Mouse (Mus musculus): ENCODE data around the gene Ints2. TPM values are rescaled to one million over a fixed set of nuclear protein-coding genes. Genes with fewer than 3 reads are reported as not detected.

The Ints2 gene
- polyA plus RNA-seq, 1 experiment from 2014 or later = 6.3 TPM

- H3K9ac ChIP-seq (ENCODE audit: low read length) = no peak overlapping the region
- no peaks in the 10 kb centered on the region for H3K9me3 ChIP-seq (ENCODE audit: control insufficient read depth, low read length)
- H3K4me3 ChIP-seq (ENCODE audit: low read depth, low read length) = no peak overlapping the region
- TF ChIP-seq CTCF (IDR thresholded peaks at IDR 0.05; ENCODE audit: low read depth) (no peak), EP300 (optimal IDR thresholded peaks at IDR 0.05) (no peak)
- no peak overlapping the region for H3K4me2 ChIP-seq (replicated peaks; ENCODE audit: low read depth)
- DNase-seq (ENCODE audit: low spot score) (no peak), ATAC-seq (ENCODE audit: low FRiP score, low TSS enrichment) (no peak)
- peaks cover 7% of the 10 kb centered on the region; the same call in 1 of the 2 replicates for H3K36me3 ChIP-seq (ENCODE audit: control insufficient read depth, insufficient read depth, low read length)
- WGBS = 60% methylated on average over 1 of the region's 1 CpGs
- H3K4me1 ChIP-seq (replicated peaks; ENCODE audit: control insufficient read depth, insufficient read depth) = no peaks in the 10 kb centered on the region
- no peak overlapping the region for H3K27ac ChIP-seq (replicated peaks)
- H3K27me3 ChIP-seq (ENCODE audit: control insufficient read depth, insufficient read depth, low read length) = no peaks in the 10 kb centered on the region
Measured at GRCm38 (mm10) chr11:86253342-86253741, 4.0 kb downstream of the Ints2 start.

DNA sequence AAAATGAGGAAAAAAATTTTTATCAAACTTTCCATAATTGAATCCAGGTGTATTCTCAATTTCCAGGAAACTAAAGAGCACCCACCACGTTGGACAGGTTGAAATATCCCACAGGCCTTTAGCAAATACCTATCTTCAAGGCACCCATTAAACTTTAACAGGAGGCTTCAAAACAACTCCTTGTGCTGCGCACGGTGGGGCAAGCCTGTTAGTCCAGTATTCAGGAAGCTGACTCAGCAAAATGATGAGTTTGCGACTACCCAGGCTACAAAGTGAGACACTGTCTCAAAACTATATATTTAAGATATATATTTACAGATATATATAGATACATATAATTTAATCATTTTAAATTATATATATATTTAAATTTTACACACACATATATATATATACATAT, 24.9 kb downstream of the Ints2 start:
- 60% methylated on average over 4 of the region's 4 CpGs for WGBS
- H3K27ac ChIP-seq (replicated peaks) = no peak overlapping the region
- no peak overlapping the region for H3K4me3 ChIP-seq (ENCODE audit: low read depth, low read length)
- peaks cover 8% of the 10 kb centered on the region for H3K36me3 ChIP-seq (ENCODE audit: control insufficient read depth, insufficient read depth, low read length)
- TF ChIP-seq CTCF (IDR thresholded peaks at IDR 0.05; ENCODE audit: low read depth) (no peak), EP300 (optimal IDR thresholded peaks at IDR 0.05) (no peak)
- no peaks in the 10 kb centered on the region for H3K27me3 ChIP-seq (ENCODE audit: control insufficient read depth, insufficient read depth, low read length)
- H3K4me2 ChIP-seq (replicated peaks; ENCODE audit: low read depth) = no peak overlapping the region
- H3K4me1 ChIP-seq (replicated peaks; ENCODE audit: control insufficient read depth, insufficient read depth) = no peaks in the 10 kb centered on the region
- ATAC-seq (ENCODE audit: low FRiP score, low TSS enrichment) = no peak
- H3K9me3 ChIP-seq (ENCODE audit: control insufficient read depth, low read length) = no peaks in the 10 kb centered on the region
- no peak overlapping the region for H3K9ac ChIP-seq (ENCODE audit: low read length)
- DNase-seq (ENCODE audit: low spot score) = no peak

DNA sequence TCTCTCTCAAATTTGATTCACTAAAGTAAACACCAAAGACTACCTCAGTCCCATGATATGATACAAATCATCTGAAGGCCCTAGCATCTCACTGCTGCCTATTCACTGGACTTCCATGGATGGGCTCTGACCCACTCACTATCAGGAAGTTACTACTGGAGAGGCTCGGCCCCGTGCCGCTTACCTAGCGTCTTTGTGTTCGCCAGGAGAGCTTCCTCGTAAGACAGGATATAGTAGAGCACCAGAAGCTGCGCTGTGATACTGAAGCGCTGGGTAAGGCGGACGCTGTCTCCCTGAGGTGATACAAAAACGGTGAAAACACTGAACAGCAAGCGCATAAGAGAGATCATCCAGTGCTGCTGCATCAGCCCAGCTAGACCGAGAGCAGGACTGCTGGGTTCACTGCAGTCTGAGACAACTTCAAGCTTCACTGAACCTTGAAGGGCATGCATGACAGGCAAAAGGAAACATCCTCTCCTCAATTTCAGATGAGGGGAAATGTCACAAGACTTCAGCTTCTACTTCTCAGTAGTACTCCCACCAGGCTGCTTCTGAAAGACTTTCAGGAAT, 25.5 kb downstream of the Ints2 start:
- Histone ChIP-seq H3K9me3 (ENCODE audit: control insufficient read depth, low read length) (no peaks in the 10 kb centered on the region), H3K9ac (ENCODE audit: low read length) (no peak overlapping the region), H3K36me3 (ENCODE audit: control insufficient read depth, insufficient read depth, low read length) (peaks cover 8% of the 10 kb centered on the region), H3K4me1 (replicated peaks; ENCODE audit: control insufficient read depth, insufficient read depth) (no peaks in the 10 kb centered on the region), H3K4me3 (ENCODE audit: low read depth, low read length) (no peak overlapping the region), H3K4me2 (replicated peaks; ENCODE audit: low read depth) (no peak overlapping the region), H3K27ac (replicated peaks) (no peak overlapping the region), H3K27me3 (ENCODE audit: control insufficient read depth, insufficient read depth, low read length) (no peaks in the 10 kb centered on the region)
- TF ChIP-seq CTCF (IDR thresholded peaks at IDR 0.05; ENCODE audit: low read depth) (no peak), EP300 (optimal IDR thresholded peaks at IDR 0.05) (no peak)
- DNase-seq (ENCODE audit: low spot score) (no peak), ATAC-seq (ENCODE audit: low FRiP score, low TSS enrichment) (no peak)
- 95% methylated on average over 13 of the region's 13 CpGs for WGBS

- TF ChIP-seq CTCF (IDR thresholded peaks at IDR 0.05; ENCODE audit: low read depth) (no peak), EP300 (optimal IDR thresholded peaks at IDR 0.05) (no peak)
- ATAC-seq (ENCODE audit: low FRiP score, low TSS enrichment) = no peak
- WGBS = 83% methylated on average over 8 of the region's 8 CpGs
- H3K4me2 ChIP-seq (replicated peaks; ENCODE audit: low read depth) = no peak overlapping the region
- H3K36me3 ChIP-seq (ENCODE audit: control insufficient read depth, insufficient read depth, low read length) = peaks cover 7% of the 10 kb centered on the region
- H3K9ac ChIP-seq (ENCODE audit: low read length) = no peak overlapping the region
- DNase-seq (ENCODE audit: low spot score) = no peak
- no peaks in the 10 kb centered on the region for H3K27me3 ChIP-seq (ENCODE audit: control insufficient read depth, insufficient read depth, low read length)
- H3K4me1 ChIP-seq (replicated peaks; ENCODE audit: control insufficient read depth, insufficient read depth) = no peaks in the 10 kb centered on the region
- no peak overlapping the region for H3K27ac ChIP-seq (replicated peaks)
- no peak overlapping the region for H3K4me3 ChIP-seq (ENCODE audit: low read depth, low read length)
- H3K9me3 ChIP-seq (ENCODE audit: control insufficient read depth, low read length) = no peaks in the 10 kb centered on the region
Measured at GRCm38 (mm10) chr11:86226646-86227180, 30.7 kb downstream of the Ints2 start.

DNA sequence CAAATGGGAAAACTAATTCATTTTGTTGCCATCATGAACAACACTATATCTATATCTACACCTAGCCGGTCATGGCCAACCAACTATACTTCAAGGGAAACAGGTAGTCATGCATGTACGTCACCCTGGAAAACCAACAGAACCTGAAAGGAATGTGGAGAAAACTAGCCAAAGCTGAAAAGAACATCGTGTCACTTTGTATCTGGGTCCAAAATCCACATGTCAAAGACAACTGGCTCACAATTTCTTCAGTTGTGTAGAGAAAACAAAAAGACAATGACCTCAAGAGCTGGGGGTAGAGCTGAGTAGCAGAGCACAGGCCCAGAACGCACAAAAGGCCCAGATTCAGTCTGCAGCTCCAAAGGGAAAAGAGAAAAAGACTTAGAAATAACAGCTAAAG, 31.6 kb downstream of the Ints2 start:
- Histone ChIP-seq H3K36me3 (ENCODE audit: control insufficient read depth, insufficient read depth, low read length) (peaks cover 6% of the 10 kb centered on the region; the same call in 1 of the 2 replicates), H3K9ac (ENCODE audit: low read length) (no peak overlapping the region), H3K4me3 (ENCODE audit: low read depth, low read length) (no peak overlapping the region), H3K4me1 (replicated peaks; ENCODE audit: control insufficient read depth, insufficient read depth) (no peaks in the 10 kb centered on the region), H3K27me3 (ENCODE audit: control insufficient read depth, insufficient read depth, low read length) (no peaks in the 10 kb centered on the region), H3K27ac (replicated peaks) (no peak overlapping the region), H3K9me3 (ENCODE audit: control insufficient read depth, low read length) (no peaks in the 10 kb centered on the region), H3K4me2 (replicated peaks; ENCODE audit: low read depth) (no peak overlapping the region)
- 92% methylated on average over 4 of the region's 4 CpGs for WGBS
- TF ChIP-seq EP300 (optimal IDR thresholded peaks at IDR 0.05) (no peak), CTCF (IDR thresholded peaks at IDR 0.05; ENCODE audit: low read depth) (no peak)
- ATAC-seq (ENCODE audit: low FRiP score, low TSS enrichment) (no peak), DNase-seq (ENCODE audit: low spot score) (no peak)

GRCm38 (mm10) chr11:86211803-86212202, 45.6 kb downstream of the Ints2 start:
- Histone ChIP-seq H3K9me3 (ENCODE audit: control insufficient read depth, low read length) (no peaks in the 10 kb centered on the region), H3K36me3 (ENCODE audit: control insufficient read depth, insufficient read depth, low read length) (peaks cover 13% of the 10 kb centered on the region), H3K9ac (ENCODE audit: low read length) (no peak overlapping the region), H3K27ac (replicated peaks) (no peak overlapping the region), H3K27me3 (ENCODE audit: control insufficient read depth, insufficient read depth, low read length) (no peaks in the 10 kb centered on the region), H3K4me2 (replicated peaks; ENCODE audit: low read depth) (no peak overlapping the region), H3K4me3 (ENCODE audit: low read depth, low read length) (no peak overlapping the region), H3K4me1 (replicated peaks; ENCODE audit: control insufficient read depth, insufficient read depth) (no peaks in the 10 kb centered on the region)
- WGBS = 56% methylated on average over 1 of the region's 1 CpGs
- TF ChIP-seq EP300 (optimal IDR thresholded peaks at IDR 0.05) = no peak
- TF ChIP-seq CTCF (IDR thresholded peaks at IDR 0.05; ENCODE audit: low read depth) = no peak
- DNase-seq (ENCODE audit: low spot score) (peak; percentile 57), ATAC-seq (ENCODE audit: low FRiP score, low TSS enrichment) (peak; percentile 70; the same call in 1 of the 2 replicates)

Data from stomach, postnatal 0 days (tissue).